Mouse (Mus musculus) heart, adult 8-10 months (tissue): ENCODE measurements around the gene Rere. TPM values are rescaled to one million over a fixed set of nuclear protein-coding genes. Genes with fewer than 3 reads are reported as not detected.

ENCODE experiments used
- DNase-seq: peaks from one replicate; pipeline ENCODE4 v3.0.0; 2022; ENCODE audit warnings: low spot score
- total RNA-seq, 4 experiments: library from RNA; stranded (reverse); gene quantifications; 2 replicates each; pipeline ENCODE4 v1.2.4; 2022

Gene Rere
- total RNA-seq = 10 to 100 TPM; 34.8 to 57.6 (median 51.3) TPM

DNA sequence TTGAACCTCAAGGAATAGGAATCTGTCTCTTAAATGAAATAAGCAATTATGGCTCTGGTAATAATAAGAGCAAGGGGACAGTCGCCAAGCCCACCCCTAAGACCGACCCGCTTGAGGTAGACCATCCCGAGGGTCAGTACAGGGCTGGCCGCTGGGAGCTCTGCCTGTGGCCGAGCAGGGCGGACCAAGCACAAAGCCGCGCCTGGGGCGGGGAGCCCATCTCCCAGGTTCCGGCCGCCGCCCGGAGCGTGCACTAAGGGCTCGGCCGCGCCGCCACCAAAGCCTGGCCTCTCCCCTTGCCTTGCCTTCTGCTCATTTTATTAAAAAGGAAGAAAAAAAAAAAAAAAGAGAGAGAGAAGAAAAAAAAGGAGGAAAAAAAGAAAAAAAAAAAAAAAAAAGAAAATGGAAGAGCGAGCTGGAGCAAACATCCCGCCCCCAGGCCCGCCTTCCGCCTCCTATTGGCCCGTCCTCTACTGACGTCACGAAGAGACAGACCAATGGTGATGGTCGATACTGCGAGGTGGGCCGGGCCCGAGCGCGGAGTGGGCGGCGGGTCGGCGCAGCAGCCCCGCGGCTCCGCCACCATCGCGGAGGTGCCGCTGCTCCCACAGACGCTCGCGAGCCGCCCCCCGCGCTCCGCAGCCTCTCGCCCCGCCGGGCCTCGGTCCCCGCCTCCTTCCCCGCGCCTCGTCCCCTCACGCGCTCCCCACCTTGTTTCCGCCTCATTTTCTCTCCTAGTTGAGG lies at the start of gene Rere:
Gene Rere (plus strand): TSS at position 629 of the 744 bp plus-strand sequence.
- peak; percentile 98 for DNase-seq

DNA sequence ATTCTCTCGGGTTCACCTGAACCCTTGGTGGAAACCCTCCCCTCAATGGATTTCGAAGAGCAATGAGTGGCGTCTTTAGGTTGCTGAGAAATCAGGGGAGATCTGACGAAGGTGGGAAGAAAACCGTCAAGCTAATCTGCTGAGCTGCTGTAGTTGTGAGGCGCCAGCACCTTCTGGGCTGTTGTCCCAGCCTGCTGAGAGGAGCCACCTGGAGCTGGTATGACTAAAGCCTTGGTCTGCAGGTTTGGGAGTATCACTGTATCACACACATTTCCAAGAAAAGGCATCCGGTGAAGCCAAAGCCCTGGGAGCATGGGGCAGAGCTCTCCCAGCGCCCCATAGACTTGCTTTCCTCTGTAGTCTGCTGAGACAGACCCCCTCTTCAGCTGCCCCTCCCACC lies 49.6 kb upstream of the Rere start:
- DNase-seq = no peak

DNA sequence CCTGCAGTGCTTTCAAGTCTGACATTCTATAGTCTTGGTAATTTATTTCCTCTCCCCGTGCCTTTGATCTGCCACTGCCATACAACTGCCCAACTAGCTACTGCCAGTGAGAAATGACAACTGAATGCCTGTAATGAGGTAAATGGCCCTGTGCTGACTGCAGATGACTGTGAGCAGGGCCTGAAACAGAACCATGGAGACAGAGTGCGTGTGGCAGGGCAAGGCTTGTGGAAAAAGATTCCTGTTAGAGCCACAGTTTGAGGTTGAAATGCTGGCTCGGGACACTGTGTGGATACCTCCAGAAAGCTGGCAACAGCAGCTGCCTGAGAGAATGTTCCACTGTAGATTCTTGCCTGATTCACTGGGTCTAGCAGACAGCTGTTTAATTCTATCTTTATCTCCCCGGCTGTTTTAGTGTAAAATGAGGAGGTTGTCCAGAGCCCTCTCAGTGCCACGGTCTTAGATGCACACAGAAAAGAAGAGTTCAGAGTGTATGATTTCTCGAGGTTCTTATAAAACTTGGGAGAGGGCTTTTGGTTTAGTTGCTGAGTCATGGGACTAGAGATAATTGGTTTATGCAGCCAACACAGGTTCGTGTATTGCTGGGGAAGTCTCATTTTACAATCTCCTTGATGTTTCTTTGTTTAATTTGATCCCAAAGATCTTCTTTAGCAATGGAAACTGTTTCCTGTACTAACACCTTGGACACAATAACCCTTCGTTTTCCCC lies 46.7 kb upstream of the Rere start:
- DNase-seq = no peak

DNA sequence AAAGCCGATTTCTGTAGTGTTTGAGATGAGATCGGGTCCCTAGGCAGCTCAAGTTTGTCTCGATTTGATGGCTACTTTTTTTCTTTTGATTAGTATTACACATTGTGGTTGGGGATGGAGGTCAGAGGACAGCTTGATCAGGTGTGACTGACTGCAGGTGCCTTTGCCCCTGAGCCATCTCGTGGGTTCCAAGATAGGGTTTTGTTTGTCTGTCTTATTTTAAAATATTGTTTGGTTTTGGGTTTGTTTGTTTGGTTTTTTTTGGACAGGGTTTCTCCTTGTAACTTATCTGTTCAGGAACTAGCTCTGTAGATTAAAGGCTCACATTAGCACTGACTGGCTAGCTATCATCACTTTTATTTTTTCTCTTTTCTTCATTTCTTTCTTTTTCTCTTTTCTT lies 45.9 kb upstream of the Rere start:
- no peak for DNase-seq

DNA sequence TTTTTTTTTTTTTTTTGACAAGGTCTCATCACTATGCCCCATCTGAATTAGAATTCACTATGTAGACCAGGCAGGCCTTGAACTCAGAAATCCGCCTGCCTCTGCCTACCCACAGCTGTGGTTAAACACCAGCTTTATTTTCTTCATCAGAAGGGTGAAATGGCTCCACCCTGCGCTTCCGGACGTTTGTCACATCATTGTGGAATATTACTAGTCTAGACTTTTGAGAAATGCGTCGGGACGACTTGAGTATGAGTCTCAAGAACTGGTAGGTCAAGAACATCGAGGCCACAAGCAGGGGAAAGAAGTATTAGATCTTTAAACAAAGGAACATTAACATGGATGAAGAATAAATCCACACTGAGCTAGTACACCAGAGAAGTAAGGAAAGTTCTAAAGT lies 45.4 kb upstream of the Rere start:
- no peak for DNase-seq

DNA sequence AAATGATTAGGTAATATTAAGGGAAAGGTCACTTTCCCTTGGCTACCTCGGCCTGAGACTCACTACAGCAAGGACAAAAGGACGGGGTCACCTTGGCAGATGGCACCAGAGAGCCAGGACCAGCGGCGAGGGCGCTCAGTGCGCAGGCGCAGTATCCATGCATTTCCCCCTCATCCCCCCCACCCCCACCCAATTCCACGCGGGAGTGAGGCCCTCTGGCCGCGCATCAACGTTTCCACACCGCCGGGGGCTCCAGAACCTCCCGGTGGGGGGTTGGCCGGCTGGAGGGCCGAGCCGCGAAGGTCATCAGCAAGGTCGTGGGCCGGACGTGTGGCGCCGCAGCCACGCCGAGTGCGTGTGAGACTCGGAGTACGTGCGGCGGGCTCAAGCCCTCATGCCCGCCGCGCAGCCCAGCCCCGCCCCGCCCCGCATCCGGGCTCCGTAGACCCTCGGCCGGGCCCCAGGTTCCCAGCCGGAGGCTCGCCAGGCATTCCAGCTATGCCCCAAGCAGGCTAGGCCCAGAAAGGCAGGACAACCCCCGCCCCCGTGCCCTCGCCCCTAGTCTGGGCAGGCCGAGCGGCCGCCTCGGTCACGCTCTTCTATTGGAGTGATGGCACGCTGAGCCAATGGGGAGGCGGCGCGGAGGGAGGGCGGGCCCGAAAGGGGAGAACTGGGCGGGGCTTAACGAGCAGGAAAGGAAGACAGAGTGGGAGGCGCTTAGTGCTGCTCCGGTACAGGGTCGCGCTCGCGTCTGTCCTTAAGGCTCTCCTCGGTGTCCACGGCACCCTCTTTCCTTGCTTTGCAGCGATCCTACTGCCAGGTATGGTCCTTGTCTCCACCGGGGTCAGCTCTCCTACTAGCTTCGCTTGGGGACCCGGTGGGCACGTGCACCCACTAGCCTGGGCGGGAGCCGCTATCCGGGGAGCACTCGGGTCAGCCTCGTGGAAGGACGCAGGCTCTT lies 44.6 kb upstream of the Rere start, which contains the start of gene Eno1:
Gene Eno1 (plus strand): TSS at position 201 of the 961 bp plus-strand sequence.
- DNase-seq = peak; percentile 95

DNA sequence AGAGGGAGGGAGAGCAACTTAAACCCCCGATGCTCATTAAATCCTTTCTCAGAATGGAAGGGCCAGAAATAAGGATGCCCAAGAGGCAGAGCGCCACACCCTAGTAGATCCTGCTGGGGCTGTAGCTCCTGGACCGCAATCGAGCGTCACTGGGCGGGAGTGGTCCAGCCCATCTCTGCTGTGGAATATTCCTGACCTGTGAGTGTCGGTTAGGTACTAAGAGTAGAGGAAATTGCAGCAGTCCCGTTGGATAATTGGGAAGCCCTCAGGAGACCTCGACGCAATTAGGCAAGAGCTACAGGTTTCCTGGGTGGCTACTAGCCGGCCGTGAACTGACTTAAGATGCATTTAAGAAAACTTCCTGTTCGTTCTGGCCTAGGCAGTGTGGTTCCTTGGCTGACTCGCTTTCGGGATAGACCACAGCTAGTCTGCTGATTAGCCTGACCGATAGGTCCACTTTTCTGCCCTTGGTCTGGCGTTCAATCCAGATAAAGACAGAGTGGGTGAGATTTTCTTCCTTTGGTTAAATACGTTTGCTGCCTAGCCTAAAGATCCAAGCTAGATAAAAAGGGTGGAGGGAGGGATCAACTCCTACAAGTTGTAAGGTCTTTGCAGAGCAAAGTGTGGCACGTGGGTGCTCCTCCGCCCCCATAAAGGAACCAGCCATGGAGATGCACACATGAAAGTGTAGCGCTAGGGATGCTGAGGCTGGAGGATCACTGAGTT lies 43.6 kb upstream of the Rere start:
- DNase-seq = no peak

DNA sequence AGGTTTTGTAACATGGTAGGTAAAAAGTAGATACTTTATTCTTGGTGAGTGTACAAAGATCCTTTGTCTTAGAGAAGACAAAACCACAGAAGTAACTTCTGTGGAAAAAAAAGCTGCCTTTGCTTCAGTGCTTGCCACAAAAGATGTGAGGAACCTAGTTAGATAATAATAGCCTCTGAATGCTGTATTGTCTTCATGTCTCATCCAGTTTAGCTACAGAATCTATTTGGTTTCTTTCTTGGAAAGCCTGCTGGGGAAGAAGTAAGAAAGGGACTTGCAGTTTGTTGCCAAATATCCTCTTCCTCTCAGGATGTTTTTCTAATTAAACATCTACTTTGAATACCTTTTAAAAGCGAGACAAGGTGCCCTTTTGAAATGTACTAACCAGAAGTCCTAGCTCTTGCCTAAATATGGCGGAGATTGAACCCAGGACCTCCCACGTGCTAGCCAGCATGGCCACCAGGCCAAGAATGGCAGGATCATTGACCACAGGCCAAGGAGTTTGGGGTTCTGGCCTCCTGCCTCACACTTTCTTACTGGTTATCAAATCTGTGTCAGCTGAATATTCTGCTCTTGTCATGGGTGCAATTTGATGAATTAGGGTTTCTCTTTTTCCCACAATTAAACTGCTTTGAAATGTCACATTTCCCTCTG lies 42.9 kb upstream of the Rere start:
- peak; percentile 49 for DNase-seq

DNA sequence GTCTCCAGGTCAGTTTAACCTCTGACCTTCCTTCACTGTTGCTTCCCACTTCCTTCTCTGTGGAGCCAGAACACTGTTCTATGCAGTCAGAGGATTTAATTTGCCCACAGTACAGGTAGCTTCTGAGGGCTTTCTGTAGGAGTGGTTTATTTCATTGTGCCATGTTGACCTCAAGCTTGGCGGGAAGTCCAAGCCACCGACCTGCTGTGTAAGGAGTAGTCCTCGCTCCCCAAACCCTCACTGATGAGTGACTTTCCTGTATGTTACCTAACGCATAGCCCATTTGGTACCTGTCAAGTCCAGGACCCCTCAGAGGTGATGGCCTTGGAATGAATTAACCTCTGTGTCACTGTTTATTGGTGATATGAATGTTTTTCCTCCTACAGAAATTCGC lies 42.4 kb upstream of the Rere start:
- DNase-seq = no peak

DNA sequence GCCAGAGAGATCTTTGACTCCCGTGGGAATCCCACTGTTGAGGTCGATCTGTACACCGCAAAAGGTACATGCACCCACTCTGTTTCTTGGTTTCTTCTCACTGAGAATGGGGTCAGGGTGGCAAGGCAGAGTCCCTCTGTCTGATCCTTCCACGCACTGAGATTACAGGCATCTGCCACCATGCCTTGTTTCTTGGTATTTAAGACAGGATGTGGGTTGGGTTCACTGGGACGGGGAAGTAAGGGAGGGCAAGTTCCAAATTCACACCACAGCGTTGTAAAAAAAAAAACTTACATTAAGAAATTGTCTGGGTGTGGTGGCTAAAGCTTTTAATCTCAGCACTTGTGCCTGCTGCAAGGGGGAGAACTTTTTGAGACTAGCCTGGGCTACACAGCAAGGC lies 41.9 kb upstream of the Rere start:
- DNase-seq = no peak

DNA sequence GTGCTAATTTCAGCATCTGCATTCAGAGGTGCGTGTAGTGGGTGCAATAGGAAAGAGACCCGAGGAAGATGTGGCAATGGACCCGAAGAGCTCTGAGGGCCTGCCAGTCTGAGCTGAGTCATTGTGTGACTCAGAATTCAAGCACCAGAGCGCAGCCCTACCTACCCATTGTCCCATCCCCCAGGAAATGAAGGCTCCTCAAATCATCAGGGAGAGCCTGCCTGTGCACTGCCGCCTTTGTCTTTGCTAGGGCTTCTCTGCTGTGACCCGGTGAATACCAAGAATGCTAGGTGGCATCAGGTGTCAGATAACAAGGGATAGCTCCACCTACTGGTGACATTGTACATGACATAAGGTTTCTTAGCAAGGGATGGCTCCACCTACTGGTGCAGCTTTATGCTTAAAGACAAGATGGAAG lies 41.5 kb upstream of the Rere start:
- DNase-seq = peak; percentile 88

DNA sequence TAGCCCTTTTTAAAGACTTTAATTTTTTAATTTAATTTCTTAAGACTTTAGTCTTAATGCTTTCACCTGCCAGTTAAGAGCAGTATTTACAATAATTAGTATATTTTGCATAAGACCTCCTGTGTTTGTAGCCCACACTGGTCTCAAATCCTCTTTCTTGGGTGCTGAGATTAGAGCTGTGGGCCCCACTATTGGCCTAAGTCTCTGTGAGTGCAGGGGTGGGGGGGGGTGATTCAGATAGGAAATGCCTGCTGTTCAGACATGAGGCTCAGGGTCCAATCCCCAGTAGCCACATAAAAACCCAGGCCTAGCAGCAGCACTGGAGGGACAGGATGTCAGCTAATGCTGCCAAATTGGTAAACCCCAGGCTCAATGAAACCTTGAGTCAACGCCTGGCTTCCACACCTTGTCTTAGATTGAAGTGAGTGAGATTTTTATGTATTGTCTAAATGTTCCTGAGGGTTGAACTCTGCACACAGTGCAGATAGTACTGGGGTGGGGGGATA lies 41.0 kb upstream of the Rere start:
- DNase-seq = no peak

DNA sequence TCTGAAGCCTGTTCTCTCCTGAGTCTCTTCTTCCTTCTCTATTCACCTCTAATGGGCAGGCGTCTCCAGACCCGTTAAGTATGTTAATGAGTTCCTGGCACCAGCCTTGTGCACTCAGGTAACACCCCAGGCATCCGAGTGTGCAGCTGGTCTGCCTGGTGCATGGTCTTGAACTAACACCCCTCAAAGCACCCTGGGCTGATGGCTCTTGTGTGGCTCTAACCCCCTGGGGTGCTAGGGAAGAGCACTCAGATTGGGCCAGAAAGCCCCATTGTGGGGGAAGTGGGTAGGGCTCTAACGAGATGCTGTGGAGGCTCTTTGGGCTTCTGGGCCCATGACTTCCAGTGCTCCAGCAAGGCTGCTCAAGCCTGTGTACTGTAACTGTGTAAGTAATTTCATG lies 39.7 kb upstream of the Rere start:
- DNase-seq = no peak

DNA sequence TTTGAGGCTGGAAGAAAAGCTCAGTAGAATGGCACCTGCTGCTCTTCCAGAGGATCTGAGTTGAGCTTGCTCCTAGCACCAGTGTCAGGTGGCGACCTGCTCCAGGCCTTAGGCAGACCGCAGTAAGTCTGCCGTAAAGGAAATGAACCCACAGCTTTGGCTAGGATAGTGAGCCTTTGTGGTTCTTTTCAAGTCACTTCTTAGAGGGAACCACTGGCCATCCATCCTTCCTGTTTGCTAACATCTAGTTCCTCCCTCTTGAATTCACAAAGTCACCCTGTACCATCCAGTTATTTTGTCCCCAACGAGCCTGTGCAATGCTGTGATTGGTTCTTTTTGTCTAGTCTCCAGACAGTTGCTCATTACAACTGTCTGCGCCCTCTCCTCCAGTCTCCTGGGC lies 38.7 kb upstream of the Rere start:
- no peak for DNase-seq

DNA sequence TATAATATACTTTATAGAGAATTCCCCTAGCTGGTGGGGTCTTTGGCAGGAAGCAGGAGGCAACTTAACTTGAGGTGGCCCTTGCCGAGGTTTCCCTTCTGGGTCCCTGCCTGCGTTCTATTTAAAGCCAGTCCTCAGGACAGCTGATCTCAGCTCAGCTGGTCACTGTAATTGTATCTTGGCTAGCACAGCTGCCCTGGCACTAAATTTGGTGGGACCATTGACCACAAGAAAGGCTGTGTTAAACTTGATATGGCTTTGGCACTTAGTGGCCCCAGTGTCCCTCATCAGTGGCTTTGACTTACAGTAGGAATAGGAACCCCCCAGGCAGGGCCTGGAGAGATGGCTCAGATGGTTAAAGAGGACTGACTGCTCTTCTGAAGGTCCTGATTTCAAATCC lies 35.6 kb upstream of the Rere start:
- DNase-seq = peak; percentile 53

DNA sequence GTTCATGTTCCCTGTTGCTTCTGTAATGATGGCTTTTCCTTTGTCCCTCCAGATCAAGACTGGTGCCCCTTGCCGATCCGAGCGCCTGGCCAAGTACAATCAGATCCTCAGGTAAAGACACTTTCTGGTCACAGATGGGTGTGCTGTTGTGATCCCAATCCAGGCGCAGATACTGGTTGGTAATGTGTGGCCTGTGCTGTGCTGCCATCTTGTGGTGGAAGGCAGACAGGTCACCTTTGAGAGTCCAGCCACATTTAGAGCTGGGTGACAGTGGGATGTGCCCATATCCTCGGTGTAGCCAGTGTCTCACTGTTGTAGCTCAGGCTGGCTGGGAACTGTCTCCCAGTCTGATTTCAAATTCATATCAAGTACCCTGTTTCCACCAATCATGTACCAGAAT lies 33.4 kb upstream of the Rere start:
- peak; percentile 65 for DNase-seq

DNA sequence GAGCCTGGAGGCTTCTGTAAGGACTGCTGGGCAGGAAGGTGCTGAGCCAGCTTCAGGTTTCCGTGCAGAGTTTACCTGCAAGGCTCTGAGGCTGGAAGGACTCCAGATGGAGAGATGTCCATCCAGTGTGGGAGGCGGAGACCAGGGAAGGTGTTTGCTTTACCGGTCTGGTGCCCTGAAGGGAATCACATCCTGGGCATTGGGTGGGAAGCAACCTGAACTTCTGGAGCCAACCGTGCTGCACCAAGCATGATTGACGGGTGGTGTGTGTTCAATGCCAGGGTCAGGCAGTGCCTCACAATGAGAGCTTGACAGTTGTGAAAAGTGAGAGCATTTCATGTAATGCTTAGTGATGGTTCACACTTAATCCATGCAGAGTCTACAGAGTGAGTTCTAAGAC lies 32.5 kb upstream of the Rere start:
- no peak for DNase-seq

DNA sequence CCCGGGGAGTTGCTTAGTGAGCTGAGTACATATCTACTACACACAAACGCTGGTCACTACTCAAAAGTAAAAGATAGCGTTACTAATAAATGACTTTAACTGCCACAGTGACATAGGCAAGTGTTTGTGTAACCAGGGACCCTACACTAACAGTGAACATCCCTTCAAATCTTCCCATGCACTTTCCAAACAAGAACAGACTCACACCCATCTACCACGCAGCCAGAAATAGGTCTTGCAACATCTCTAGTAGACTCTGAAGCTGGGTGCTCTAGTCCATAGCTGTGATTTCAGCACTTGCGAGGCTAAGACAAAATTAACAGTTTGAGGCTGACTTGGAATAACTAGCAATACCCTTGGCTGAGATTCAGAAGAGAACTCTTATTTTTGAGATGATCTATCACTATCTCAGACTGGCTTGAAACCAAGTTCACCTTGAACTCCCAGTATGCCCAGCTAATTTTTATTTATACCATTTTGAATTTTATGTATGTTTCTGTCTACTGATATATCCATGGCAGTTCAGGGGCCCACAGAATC lies 31.6 kb upstream of the Rere start:
- DNase-seq = no peak

DNA sequence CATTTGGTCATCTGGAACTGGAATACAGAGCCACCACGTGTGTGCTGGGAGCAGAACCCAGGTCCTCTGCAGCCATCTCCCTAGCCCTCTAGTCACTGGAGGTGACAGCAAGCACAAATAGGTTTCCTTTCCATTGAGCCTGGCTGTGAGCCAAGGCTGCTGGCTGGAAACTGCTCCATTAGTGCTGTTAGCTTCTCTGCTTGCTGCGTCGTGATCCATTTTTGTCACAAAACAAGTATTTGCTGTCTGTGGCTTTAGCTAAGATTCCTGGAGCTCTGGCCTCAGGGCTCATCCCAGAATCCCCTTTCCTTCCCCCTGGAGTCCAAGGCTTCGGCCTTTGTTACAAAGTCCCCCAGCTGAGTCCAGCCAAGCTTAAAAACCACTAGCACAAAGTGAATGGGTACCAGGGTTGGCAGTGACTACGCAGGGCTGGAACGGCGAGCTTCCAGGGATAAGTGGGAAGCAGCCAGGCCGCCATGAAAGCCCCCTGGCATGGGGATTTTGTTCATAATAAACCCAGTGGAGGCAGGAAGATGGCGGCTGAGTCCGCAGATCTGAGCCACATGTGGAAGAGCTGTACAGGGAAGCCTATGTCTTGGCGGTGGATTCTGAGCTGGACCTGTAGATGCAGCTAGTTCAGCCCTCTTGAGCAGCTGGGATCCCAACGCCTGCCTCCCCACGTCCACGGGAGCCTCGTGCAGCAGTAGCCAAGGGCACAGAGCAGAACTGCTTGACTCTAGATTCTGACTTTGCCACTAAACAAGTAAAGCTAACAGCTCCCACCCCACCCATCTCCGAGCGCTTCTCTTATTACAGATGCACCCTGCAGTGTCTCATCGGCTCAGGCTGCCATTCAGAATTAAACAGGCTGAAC lies 30.7 kb upstream of the Rere start:
- DNase-seq = no peak
